Mouse (Mus musculus): ENCODE measurements around the gene Plekha4.

DNA sequence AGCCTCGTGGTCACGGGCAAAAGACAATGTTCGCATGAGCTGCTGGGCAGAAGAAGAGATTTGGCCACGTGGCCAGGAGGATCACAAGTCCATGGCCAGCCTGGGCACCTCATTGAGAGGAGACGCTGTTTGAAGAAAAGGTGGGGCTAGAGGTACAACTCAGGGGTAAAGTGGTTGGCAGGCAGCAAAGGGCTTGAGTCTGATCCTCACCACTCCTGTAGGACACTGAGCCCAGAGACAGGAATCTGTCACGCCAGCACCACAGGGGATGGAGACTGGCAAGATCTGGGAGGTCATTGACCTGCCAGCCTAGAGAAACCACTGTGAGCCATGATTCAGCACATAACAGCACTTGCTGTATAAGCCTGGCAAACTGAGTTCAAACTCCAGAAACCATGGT is 71.4 kb downstream of the Plekha4 start:
- no peak for TF ChIP-seq CTCF (IDR thresholded peaks at IDR 0.05; ENCODE audit: borderline replicate concordance, control insufficient read depth, extremely low read depth, insufficient read depth, low read length, poor library complexity)
- TF ChIP-seq POLR2A (IDR thresholded peaks at IDR 0.05; ENCODE audit: control insufficient read depth, extremely low read depth, insufficient read depth, low read length, poor library complexity) = no peak
